Mouse (Mus musculus) CD4-positive helper T cell, adult 2 months (primary cell): Measurements from ENCODE around the gene Mixl1.

Experiments
- DNase-seq: peaks from one replicate; pipeline ENCODE4 v3.0.0-alpha.2; 2012; ENCODE audit warnings: low read depth, missing footprints, low spot score

The Mixl1 gene

DNA sequence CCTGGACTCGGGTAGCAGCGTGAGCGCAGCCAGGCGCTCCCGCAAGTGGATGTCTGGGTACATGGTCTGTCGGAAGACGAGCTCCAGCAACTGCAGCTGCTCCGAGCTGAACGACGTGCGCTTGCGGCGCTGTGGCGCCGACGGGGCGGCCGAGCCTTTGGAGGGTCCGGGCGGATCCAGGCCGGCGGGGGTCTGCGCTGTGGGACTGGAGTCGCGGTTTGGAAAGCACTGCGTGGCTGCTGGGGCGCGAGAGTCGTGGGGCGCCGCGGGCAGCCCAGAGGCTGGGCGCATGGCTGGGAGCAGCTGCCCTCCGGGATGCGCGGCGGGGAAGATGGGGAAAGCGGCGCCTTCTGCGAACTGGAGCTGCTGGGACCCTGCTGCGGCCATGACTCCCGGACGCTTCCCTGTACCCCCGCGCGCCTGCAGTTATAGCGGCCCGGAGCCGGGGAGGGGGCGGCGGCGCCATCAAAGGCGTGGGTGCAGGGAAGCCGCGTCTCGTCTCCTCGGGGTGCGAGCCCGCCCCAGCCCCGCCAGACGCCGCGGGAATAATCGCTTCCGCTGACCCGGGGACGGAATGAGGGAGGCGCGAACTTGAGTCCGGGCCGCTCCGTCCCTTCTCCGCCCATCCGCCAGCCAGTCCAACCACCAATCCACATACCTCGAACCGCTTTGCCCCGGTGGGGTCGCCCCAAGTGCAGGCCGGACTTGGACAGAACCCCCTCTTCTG is at the start of gene Mixl1:
Gene Mixl1 (minus strand): TSS at position 409 of the 727 bp plus-strand sequence.
- peak; percentile 8 for DNase-seq

DNA sequence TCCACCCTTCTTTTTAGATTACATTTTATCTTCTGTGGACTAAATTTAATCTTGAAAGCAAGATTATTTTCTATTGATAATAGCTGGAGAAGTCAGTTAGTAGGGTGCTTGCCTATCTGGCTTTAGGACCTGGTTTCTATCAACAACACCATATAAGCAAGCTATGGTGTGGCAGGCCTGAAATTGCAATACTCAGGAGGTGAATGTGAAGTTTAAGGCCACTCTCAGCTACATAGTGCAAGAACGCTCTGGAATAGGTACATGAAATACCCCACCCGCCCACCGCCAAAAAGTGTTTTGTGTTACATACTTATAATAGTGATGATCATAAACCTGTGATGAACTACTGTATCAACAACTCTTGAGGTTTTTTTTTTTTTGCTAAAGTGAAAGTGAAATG is 32.4 kb upstream of the Mixl1 start:
- peak; percentile 34 for DNase-seq

- DNase-seq = no peak
Observed at GRCm38 (mm10) chr1:180726183-180726582, 29.3 kb upstream of the Mixl1 start.

GRCm38 (mm10) chr1:180725704-180726179 is 28.9 kb upstream of the Mixl1 start, which contains the start of gene Acbd3:
Acbd3 (plus strand) TSS chr1:180726043.
- DNase-seq = peak; percentile 93

DNA sequence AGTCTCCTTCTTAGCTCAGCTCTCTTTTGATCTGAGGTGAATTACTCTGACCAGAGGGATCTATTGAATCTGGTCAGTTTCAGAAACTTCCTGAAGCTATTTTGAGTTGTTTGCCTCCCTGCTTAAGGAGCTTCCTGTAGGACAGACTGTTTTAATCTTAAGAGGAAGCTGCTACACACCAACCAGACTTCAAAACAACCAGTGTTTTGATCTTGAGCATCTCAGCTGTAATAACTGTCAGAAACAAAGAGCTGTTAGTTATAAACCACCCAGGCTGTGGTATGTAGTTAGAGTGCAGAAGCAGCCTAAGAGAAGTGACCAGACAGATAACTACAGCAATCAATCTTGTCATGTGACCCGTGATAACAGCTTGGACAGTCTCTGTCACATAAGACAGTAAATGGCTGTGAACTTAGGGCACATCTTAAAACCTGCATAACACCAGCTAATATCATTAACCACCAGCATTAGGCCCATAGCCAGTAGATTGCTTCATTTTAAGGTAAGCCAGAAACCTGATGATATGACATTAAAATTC is 26.9 kb upstream of the Mixl1 start:
- peak; percentile 35 for DNase-seq

DNA sequence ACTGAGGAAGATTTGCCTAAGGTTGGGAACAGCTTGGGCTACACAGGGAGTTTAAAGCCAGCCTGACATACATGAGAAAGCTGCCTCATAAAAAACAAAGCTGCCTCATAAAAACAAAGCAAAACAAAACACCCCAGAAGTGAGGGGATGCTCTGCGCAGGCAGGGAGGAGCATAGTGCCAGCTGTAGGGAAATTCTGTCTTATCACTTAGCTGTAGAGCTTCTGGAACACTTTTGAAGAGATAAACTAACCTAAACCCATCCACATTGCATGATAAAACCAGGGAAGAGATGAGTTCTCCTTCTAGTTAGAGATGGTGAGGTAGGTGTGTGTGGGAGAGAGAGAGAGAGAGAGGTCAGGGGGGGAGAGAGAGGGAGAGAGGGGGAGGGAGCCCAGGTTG is 25.8 kb upstream of the Mixl1 start:
- DNase-seq = no peak

GRCm38 (mm10) chr1:180719951-180720689 is 23.3 kb upstream of the Mixl1 start:
- DNase-seq = peak; percentile 82

- DNase-seq = no peak
Observed at GRCm38 (mm10) chr1:180719483-180719882, 22.6 kb upstream of the Mixl1 start.

DNA sequence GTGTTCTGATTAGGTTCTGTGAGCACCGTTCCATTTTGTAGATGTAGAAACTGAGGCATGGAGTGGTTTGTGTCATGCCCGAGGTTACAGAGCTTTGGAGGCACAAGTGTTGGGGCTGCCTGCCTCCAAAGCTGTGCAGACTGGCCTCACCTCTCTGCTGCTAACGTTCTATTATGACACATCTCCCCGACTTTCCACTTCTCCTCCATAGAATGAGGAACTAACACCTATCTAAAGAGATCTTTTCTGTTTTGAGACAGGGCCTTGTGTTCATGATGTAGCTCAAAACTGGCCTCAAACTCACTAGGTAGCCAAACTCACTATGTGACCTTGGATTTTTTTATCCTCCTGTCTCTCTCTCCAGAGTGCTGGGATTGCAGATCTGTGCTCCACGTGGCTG is 21.9 kb upstream of the Mixl1 start:
- DNase-seq = no peak

- no peak for DNase-seq
Observed at GRCm38 (mm10) chr1:180708935-180709776, 12.3 kb upstream of the Mixl1 start.

- DNase-seq = no peak
Observed at GRCm38 (mm10) chr1:180707813-180708212, 11.0 kb upstream of the Mixl1 start.

DNA sequence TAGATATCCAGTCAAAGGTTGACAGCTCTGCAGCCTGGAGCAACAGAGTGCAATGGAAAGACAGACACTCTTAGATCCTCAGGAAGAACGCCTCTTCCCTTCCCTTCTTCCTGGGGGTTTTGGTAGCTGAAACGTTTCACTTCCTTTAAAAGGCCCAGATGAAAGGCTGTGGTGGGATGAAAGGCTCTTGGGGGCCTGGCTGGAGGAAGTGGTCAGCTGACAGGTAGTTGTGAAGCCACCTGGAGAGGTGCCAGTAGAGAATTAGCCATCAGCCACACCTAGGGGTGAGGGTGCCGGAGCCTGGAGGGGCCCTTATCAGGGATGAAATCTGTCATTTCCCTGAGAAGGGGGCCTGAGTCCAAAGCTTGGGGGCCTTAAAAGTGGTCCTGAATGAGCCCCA is 10.5 kb upstream of the Mixl1 start:
- DNase-seq = no peak

GRCm38 (mm10) chr1:180703400-180703799 is 6.6 kb upstream of the Mixl1 start:
- no peak for DNase-seq

DNA sequence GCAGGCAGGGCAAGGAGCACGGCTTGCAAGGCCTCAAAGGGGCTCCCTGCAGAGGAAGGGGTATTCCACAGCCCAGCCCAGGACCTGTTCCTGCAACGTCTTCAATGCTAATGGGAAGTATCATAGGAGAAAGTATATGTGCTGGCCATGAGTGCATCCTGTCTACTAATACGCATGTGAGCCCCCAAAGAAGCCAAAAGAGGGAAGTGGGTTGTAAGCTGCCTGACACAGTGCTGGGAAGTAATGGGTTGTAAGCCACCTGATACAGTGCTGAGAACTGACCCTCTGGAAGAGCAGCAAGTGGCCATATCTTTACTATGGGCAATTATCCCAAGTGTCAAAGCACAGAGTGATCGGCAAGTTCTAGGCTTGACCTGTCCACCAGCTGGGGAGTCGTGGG is 1.2 kb upstream of the Mixl1 start:
- DNase-seq = no peak

GRCm38 (mm10) chr1:180691284-180691683 is 5.5 kb downstream of the Mixl1 start:
- no peak for DNase-seq
